Mouse (Mus musculus): ENCODE measurements at regions not wholly inside any gene's neighbourhood (a gene's known extent, or its start where the extent isn't known, plus 50 kb on each side); places are given as distances from the start of the nearest gene placed in this dataset.

DNA sequence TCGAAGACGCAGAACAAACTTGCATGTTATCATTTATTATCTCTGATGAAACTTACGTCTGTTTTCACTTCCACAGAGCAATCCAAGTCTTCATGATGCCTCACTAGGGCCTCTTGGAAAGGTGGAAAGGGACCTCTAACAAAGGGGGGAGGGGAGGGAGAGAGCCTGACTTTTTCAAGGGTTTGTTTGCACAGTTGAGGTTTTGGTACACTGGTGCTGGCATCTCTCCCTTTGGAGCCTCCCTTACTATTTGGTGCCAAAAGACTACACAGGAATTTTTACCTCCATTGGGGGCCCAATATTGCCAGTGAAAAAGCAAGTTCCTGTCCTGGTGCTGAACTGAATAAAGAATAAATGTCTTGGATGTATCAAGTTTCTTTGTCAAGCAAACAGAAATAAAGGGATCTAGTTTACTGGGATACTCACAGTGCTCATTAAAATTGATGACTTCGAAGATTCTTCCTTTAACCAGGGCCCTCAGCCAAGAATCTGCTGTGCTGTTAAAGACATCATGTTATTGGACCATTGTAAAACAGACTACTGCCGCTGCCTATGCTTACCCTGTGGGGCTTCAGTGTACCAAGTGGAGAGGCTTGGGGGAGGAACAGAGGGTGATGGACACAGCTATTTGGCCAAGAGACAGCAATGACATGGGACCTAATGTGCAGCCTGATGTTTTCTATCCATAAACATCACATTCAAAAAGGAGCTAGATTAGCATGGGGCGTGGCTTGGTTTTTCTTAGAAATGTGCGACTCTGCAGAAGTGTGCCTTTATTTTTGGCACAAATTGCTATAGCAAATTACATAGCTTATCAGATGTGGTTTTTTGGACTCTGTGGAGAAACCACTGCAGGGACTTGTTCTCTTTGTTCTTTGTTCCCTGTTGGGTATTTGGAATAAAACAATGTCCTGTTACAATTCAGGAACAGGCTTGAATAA, 160.3 kb upstream of the Cited2 start:
- TF ChIP-seq CTCF (IDR thresholded peaks at IDR 0.05; ENCODE audit: low read depth) (no peak), EP300 (IDR thresholded peaks at IDR 0.05; ENCODE audit: low read depth) (peak; percentile 70; the same call in 1 of the 2 replicates)

Data from liver, postnatal 0 days (tissue).